Mouse (Mus musculus) ES-E14 (cell line): ENCODE measurements around the gene Pts.

ENCODE experiments used
- CHD2 ChIP-seq: IDR thresholded peaks from 2 replicates; pipeline ENCODE4 v1.6.1; 2014; ENCODE audit warnings: mild to moderate bottlenecking, low read depth, low read length, inconsistent platforms
- HCFC1 ChIP-seq: IDR thresholded peaks from 2 replicates; pipeline ENCODE4 v1.6.1; 2012; ENCODE audit warnings: low read length, inconsistent platforms, borderline replicate concordance; ENCODE audit not compliant: insufficient read depth
- MAFK ChIP-seq: IDR thresholded peaks from 2 replicates; pipeline ENCODE4 v1.6.1; 2014; ENCODE audit warnings: mild to moderate bottlenecking, low read depth, low read length, inconsistent platforms; ENCODE audit not compliant: insufficient read depth
- ZC3H11A ChIP-seq: IDR thresholded peaks from 2 replicates; pipeline ENCODE4 v1.6.1; 2012; ENCODE audit warnings: low read depth, mild to moderate bottlenecking, inconsistent platforms, low read length, borderline replicate concordance
- ZNF384 ChIP-seq: IDR thresholded peaks from 2 replicates; pipeline ENCODE4 v1.6.1; 2012; ENCODE audit warnings: low read depth, low read length, inconsistent platforms

- TF ChIP-seq CHD2 (no peak), ZC3H11A (no peak), HCFC1 (no peak), MAFK (no peak), ZNF384 (no peak)
These were observed 37.4 kb upstream of the Pts start for GRCm38 (mm10) chr9:50565940-50566339.
